Mouse (Mus musculus) gastrocnemius, postnatal 10 days (tissue): ENCODE results near the gene Gm10964. TPM values are rescaled to one million over a fixed set of nuclear protein-coding genes. Genes with fewer than 3 reads are reported as not detected.

Source experiments
- DNase-seq: peaks from one replicate; pipeline ENCODE4 v3.0.0; 2021; ENCODE audit warnings: mixed read lengths
- total RNA-seq, 2 experiments: library from RNA; stranded (reverse); gene quantifications; 2 replicates each; pipeline ENCODE4 v1.2.3; 2021

The Gm10964 gene
- total RNA-seq, 2 experiments from 2014 or later = not detected

GRCm38 (mm10) chr3:103734696-103735519 is 4.3 kb upstream of the Gm10964 start:
- peak; percentile 55 for DNase-seq

- no peak for DNase-seq
Measured at GRCm38 (mm10) chr3:103735776-103736600, 3.2 kb upstream of the Gm10964 start.

GRCm38 (mm10) chr3:103737061-103737754 is 2.0 kb upstream of the Gm10964 start:
- DNase-seq = peak; percentile 54

- DNase-seq = peak; percentile 92
Measured at GRCm38 (mm10) chr3:103737778-103738571, 1.2 kb upstream of the Gm10964 start, which contains the start of gene Olfml3. Gene Olfml3 (minus strand): TSS chr3:103738001.

GRCm38 (mm10) chr3:103740342-103740741 is 1.2 kb downstream of the Gm10964 start:
- no peak for DNase-seq

GRCm38 (mm10) chr3:103743208-103743607 is 4.0 kb downstream of the Gm10964 start:
- no peak for DNase-seq

- DNase-seq = no peak
Measured at GRCm38 (mm10) chr3:103745001-103745770, 6.0 kb downstream of the Gm10964 start.

- no peak for DNase-seq
Measured at GRCm38 (mm10) chr3:103746711-103747110, 7.5 kb downstream of the Gm10964 start.

- DNase-seq = no peak
Measured at GRCm38 (mm10) chr3:103751558-103751957, 12.4 kb downstream of the Gm10964 start.

GRCm38 (mm10) chr3:103755351-103755750 is 16.2 kb downstream of the Gm10964 start:
- no peak for DNase-seq

GRCm38 (mm10) chr3:103756920-103757319 is 17.8 kb downstream of the Gm10964 start:
- DNase-seq = no peak

GRCm38 (mm10) chr3:103758456-103758855 is 19.3 kb downstream of the Gm10964 start:
- no peak for DNase-seq

GRCm38 (mm10) chr3:103759261-103759970 is 20.2 kb downstream of the Gm10964 start:
- no peak for DNase-seq

- DNase-seq = no peak
Measured at GRCm38 (mm10) chr3:103766789-103767188, 27.6 kb downstream of the Gm10964 start.

GRCm38 (mm10) chr3:103771531-103772130 is 32.5 kb downstream of the Gm10964 start:
- DNase-seq = peak; percentile 55

- DNase-seq = no peak
Measured at GRCm38 (mm10) chr3:103772846-103773245, 33.7 kb downstream of the Gm10964 start.

- DNase-seq = no peak
Measured at GRCm38 (mm10) chr3:103773508-103773907, 34.3 kb downstream of the Gm10964 start.

- DNase-seq = no peak
Measured at GRCm38 (mm10) chr3:103774009-103774408, 34.8 kb downstream of the Gm10964 start.

- no peak for DNase-seq
Measured at GRCm38 (mm10) chr3:103777940-103778339, 38.8 kb downstream of the Gm10964 start.

GRCm38 (mm10) chr3:103778660-103779059 is 39.5 kb downstream of the Gm10964 start:
- DNase-seq = no peak
